Comparison of ENCODE assay signal across 21 mouse cellular contexts in genomic region chr2:73973774-73974173, GRCm38 (mm10).
DNase-seq lines count a peak whose midpoint lies in the region; ATAC-seq and TF ChIP-seq lines count a peak whose summit lies in the region.
"Had no signal": no experiment of that assay in that cellular context is flagged by ENCODE, and none has a peak within 500 bp of the region (broad histone marks: within the 10 kb centered on the region; RNA-seq: fewer than 3 reads in every experiment).

No protein-coding gene starts in this region.

- in situ Hi-C loops in ES-E14 (cut with MboI; ENCODE audit: low sequenced_read_pairs in 2 of 2, unreplicated experiment in 2 of 2) = no loop called here

- WGBS in lung, postnatal 0 days = 73% methylated on average over 3 of the region's 3 CpGs

- H3K9me3 ChIP-seq in ES-E14 (ENCODE audit: control insufficient read depth, insufficient read depth, low read depth, low read length) = no peaks in the 10 kb centered on the region
- H3K9me3 ChIP-seq in lung, postnatal 0 days (ENCODE audit: low read length) = no peaks in the 10 kb centered on the region
- H3K9me3 ChIP-seq: embryonic facial prominence, embryonic 10.5 days; forebrain, embryonic 13.5 days; heart, embryonic 13.5 days; hindbrain, embryonic 12.5 days had no signal

- no peak for TF ChIP-seq CTCF in lung, postnatal 0 days (IDR thresholded peaks at IDR 0.05)

- no peak overlapping the region for H3K27ac ChIP-seq in ES-E14 (ENCODE audit: insufficient read depth, low read depth, low read length, poor library complexity, severe bottlenecking)
- H3K27ac ChIP-seq in lung, postnatal 0 days (ENCODE audit: low read length) = no peak overlapping the region
- H3K27ac ChIP-seq: embryonic facial prominence, embryonic 10.5 days; forebrain, embryonic 13.5 days; heart, embryonic 13.5 days; hindbrain, embryonic 12.5 days had no signal

- DNase-seq in 416B (ENCODE audit: low read depth) (peak; percentile 78), ES-E14 (ENCODE audit: low read depth, low spot score) (no peak)
- DNase-seq in c-Kit-positive CD71-negative TER-119-negative erythroid progenitor cells, embryonic 14.5 days (ENCODE audit: low read depth) = peak; percentile 17
- DNase-seq in lung, postnatal 0 days (ENCODE audit: low spot score) = no peak
- DNase-seq in left cerebral cortex, adult 18-20 months (ENCODE audit: low spot score in 2 of 2) = no peak
- DNase-seq in right cerebral cortex, postnatal 4 days = no peak
- DNase-seq: adrenal gland, postnatal 10 days; cerebellum, adult 11-12 months; cerebellum, adult 9-10 months; cerebellum, postnatal 36 days; forebrain, postnatal 0 days; gastrocnemius, postnatal 14 days; heart, adult 11 months; heart, postnatal 36 days; kidney, adult 11 months had no signal

- no peaks in the 10 kb centered on the region for H3K27me3 ChIP-seq in lung, postnatal 0 days (replicated peaks; ENCODE audit: insufficient read depth, low read length)
- H3K27me3 ChIP-seq: forebrain, embryonic 13.5 days; hindbrain, embryonic 12.5 days had no signal

- no peak for TF ChIP-seq EP300 in lung, postnatal 0 days (IDR thresholded peaks at IDR 0.05)

- H3K4me2 ChIP-seq in lung, postnatal 0 days (replicated peaks; ENCODE audit: low read depth, low read length) = no peak overlapping the region
- H3K4me2 ChIP-seq: forebrain, embryonic 13.5 days; heart, embryonic 13.5 days; hindbrain, embryonic 12.5 days had no signal

- no peaks in the 10 kb centered on the region for H3K36me3 ChIP-seq in ES-E14 (ENCODE audit: control insufficient read depth, insufficient read depth, low read length, poor library complexity, severe bottlenecking)
- no peaks in the 10 kb centered on the region for H3K36me3 ChIP-seq in lung, postnatal 0 days (ENCODE audit: insufficient read depth, low read length)
- H3K36me3 ChIP-seq: embryonic facial prominence, embryonic 10.5 days; heart, embryonic 13.5 days; hindbrain, embryonic 12.5 days had no signal

- H3K4me1 ChIP-seq in ES-E14 (ENCODE audit: control insufficient read depth in 2 of 2, insufficient read depth in 2 of 2, low read length in 2 of 2, poor library complexity in 1 of 2) = no peaks in the 10 kb centered on the region
- H3K4me1 ChIP-seq in lung, postnatal 0 days (ENCODE audit: insufficient read depth, low read depth, low read length) = no peaks in the 10 kb centered on the region
- H3K4me1 ChIP-seq: forebrain, embryonic 13.5 days; heart, embryonic 13.5 days had no signal

- H3K9ac ChIP-seq in ES-E14 (ENCODE audit: insufficient read depth, low read depth, low read length, poor library complexity, severe bottlenecking) = no peak overlapping the region
- H3K9ac ChIP-seq in lung, postnatal 0 days (replicated peaks; ENCODE audit: low read depth) = no peak overlapping the region
- H3K9ac ChIP-seq: forebrain, embryonic 13.5 days; forebrain, postnatal 0 days; heart, embryonic 13.5 days; hindbrain, embryonic 12.5 days had no signal

- peak; percentile 50; the same call in 1 of the 2 replicates for ATAC-seq in megakaryocyte progenitor cell, adult 5-6 weeks (replicated peaks; ENCODE audit: poor library complexity)
- ATAC-seq in lung, postnatal 0 days = no peak
- ATAC-seq: forebrain, embryonic 13.5 days; forebrain, postnatal 0 days; hindbrain, embryonic 16.5 days had no signal

- H3K4me3 ChIP-seq in ES-E14 (ENCODE audit: insufficient read depth in 1 of 2, low read depth in 1 of 2, low read length in 2 of 2, poor library complexity in 1 of 2, severe bottlenecking in 1 of 2) = no peak overlapping the region
- no peak overlapping the region for H3K4me3 ChIP-seq in lung, postnatal 0 days (ENCODE audit: low read depth, low read length)
- H3K4me3 ChIP-seq: embryonic facial prominence, embryonic 10.5 days; forebrain, embryonic 13.5 days; heart, embryonic 13.5 days; hindbrain, embryonic 12.5 days had no signal

TF ChIP-seq in ES-E14, 5 proteins besides CTCF, POLR2A, EP300 and RAD21:
- TF ChIP-seq HCFC1 (IDR thresholded peaks at IDR 0.05; ENCODE audit: borderline replicate concordance, insufficient read depth, low read length) (no peak), MAFK (IDR thresholded peaks at IDR 0.05; ENCODE audit: insufficient read depth, low read depth, low read length) (peak; percentile 96), ZNF384 (IDR thresholded peaks at IDR 0.05; ENCODE audit: low read depth, low read length) (no peak), ZC3H11A (IDR thresholded peaks at IDR 0.05; ENCODE audit: borderline replicate concordance, low read depth, low read length) (no peak), CHD2 (IDR thresholded peaks at IDR 0.05; ENCODE audit: low read depth, low read length) (no peak)

Comparison
In these comparisons a context has a peak if more than half of its experiments do, and no peak if none do; other contexts are left out.
1. DNase-seq: peak in 416B (single experiment) and c-Kit-positive CD71-negative TER-119-negative erythroid progenitor cells, embryonic 14.5 days (single experiment); none in ES-E14 (single experiment), lung, postnatal 0 days (single experiment), left cerebral cortex, adult 18-20 months (0 of 2) and right cerebral cortex, postnatal 4 days (single experiment).